Mouse (Mus musculus) monocyte, adult 2 months (primary cell): ENCODE data around the gene Smim24.

Source experiments
- DNase-seq, 2 experiments: peaks; one replicate each; pipeline ENCODE4 v3.0.0; 2022; ENCODE audit warnings: low spot score in 2 of 2, low read depth in 1 of 2

Gene Smim24

GRCm38 (mm10) chr10:81365073-81365472 lies 27.8 kb upstream of the Smim24 start:
- DNase-seq = no peak

GRCm38 (mm10) chr10:81365672-81366476 lies 27.0 kb upstream of the Smim24 start, which contains the start of gene 4930404N11Rik:
4930404N11Rik (minus strand) TSS chr10:81365816.
- DNase-seq = peak in 1 of 2 experiments; percentile 44

- no peak for DNase-seq
Measured at GRCm38 (mm10) chr10:81366477-81367206, 26.2 kb upstream of the Smim24 start.

- no peak for DNase-seq
Measured at GRCm38 (mm10) chr10:81367207-81367495, 25.7 kb upstream of the Smim24 start.

GRCm38 (mm10) chr10:81375322-81375721 lies 17.5 kb upstream of the Smim24 start:
- DNase-seq = no peak

GRCm38 (mm10) chr10:81376561-81377361 lies 16.1 kb upstream of the Smim24 start:
- no peak for DNase-seq

GRCm38 (mm10) chr10:81377362-81377664 lies 15.5 kb upstream of the Smim24 start:
- DNase-seq = no peak

GRCm38 (mm10) chr10:81377793-81378552 lies 14.9 kb upstream of the Smim24 start, which contains the start of gene Fzr1:
Fzr1 (minus strand) TSS chr10:81378516.
- no peak for DNase-seq

- peak; percentile 100 for DNase-seq
Measured at GRCm38 (mm10) chr10:81378553-81379182, 14.2 kb upstream of the Smim24 start.

GRCm38 (mm10) chr10:81379183-81379553 lies 13.7 kb upstream of the Smim24 start:
- DNase-seq = no peak

- no peak for DNase-seq
Measured at GRCm38 (mm10) chr10:81379809-81380378, 13.0 kb upstream of the Smim24 start.

GRCm38 (mm10) chr10:81382039-81382438 lies 10.8 kb upstream of the Smim24 start:
- DNase-seq = no peak

- peak; percentile 96 to 97 for DNase-seq
Measured at GRCm38 (mm10) chr10:81383802-81384604, 8.8 kb upstream of the Smim24 start, which contains the start of the genes Dohh and Gm48551. Dohh (plus strand) TSS chr10:81384428. Gm48551 (plus strand) TSS chr10:81384466.

GRCm38 (mm10) chr10:81384605-81384982 lies 8.3 kb upstream of the Smim24 start:
- DNase-seq = no peak

- no peak for DNase-seq
Measured at GRCm38 (mm10) chr10:81385603-81386306, 7.1 kb upstream of the Smim24 start.

- no peak for DNase-seq
Measured at GRCm38 (mm10) chr10:81387716-81388115, 5.1 kb upstream of the Smim24 start.

- DNase-seq = no peak
Measured at GRCm38 (mm10) chr10:81388505-81389055, 4.3 kb upstream of the Smim24 start, which contains the start of gene Gm48552. Gm48552 (plus strand) TSS chr10:81389005.

GRCm38 (mm10) chr10:81389373-81389772 lies 3.5 kb upstream of the Smim24 start:
- DNase-seq = no peak
